Mouse (Mus musculus) intestine, embryonic 16.5 days (tissue): ENCODE data around the gene Rora. TPM values are rescaled to one million over a fixed set of nuclear protein-coding genes. Genes with fewer than 3 reads are reported as not detected.

Source experiments
- ATAC-seq: fragments of 200-750 bp; cut with Nextera tagmentation; 2 replicates; pipeline ENCODE4 v1.8.0; 2017; ENCODE audit warnings: moderate TSS enrichment, moderate library complexity
- H3K27ac ChIP-seq: fragments of 300-500 bp; sonication (generic); 2 replicates; pipeline ENCODE4 v1.5.1; 2014; ENCODE audit warnings: mild to moderate bottlenecking, low read length
- H3K27me3 ChIP-seq: fragments of 300-500 bp; sonication (generic); replicated peaks from 2 replicates; pipeline ENCODE4 v1.6.1; 2014; ENCODE audit warnings: low read length, control low read depth, mixed read lengths; ENCODE audit not compliant: control insufficient read depth, insufficient read depth
- H3K36me3 ChIP-seq: fragments of 300-500 bp; sonication (generic); 2 replicates; pipeline ENCODE4 v1.6.1; 2014; ENCODE audit warnings: low read length, control low read depth; ENCODE audit not compliant: control insufficient read depth, insufficient read depth
- H3K4me1 ChIP-seq: fragments of 300-500 bp; sonication (generic); 2 replicates; pipeline ENCODE4 v1.6.1; 2014; ENCODE audit warnings: low read length, control low read depth, mixed read lengths; ENCODE audit not compliant: control insufficient read depth, insufficient read depth
- H3K4me2 ChIP-seq: fragments of 300-500 bp; sonication (generic); 2 replicates; pipeline ENCODE4 v1.6.1; 2014; ENCODE audit warnings: low read depth, low read length, control low read depth
- H3K4me3 ChIP-seq: fragments of 300-500 bp; sonication (generic); 2 replicates; pipeline ENCODE4 v1.5.1; 2014; ENCODE audit warnings: mild to moderate bottlenecking, low read length
- H3K9ac ChIP-seq: fragments of 300-500 bp; sonication (generic); 2 replicates; pipeline ENCODE4 v1.6.1; 2014; ENCODE audit warnings: low read depth, low read length
- H3K9me3 ChIP-seq: fragments of 300-500 bp; sonication (generic); 2 replicates; pipeline ENCODE4 v1.6.1; 2016; ENCODE audit warnings: low read length, control low read depth; ENCODE audit not compliant: control insufficient read depth
- WGBS: fragments of 180-500 bp; shearing (Covaris S2); extraction: QIAGEN DNeasy Blood & Tissue Kit; methylation state at CpG from one replicate; pipeline ENCODE4 v1.1.7; 2014; 5-methylcytosine and 5-hydroxymethylcytosine counted together
- polyA plus RNA-seq: library from polyadenylated mRNA; unstranded; fragments of >200 nt; fragmentation: Nextera tagmentation; extraction: Ambion mirVana; gene quantifications from 2 replicates; pipeline ENCODE4 v1.2.1, GENCODE M21; 2015

Rora gene
- polyA plus RNA-seq, 1 experiment from 2014 or later: 4.5 TPM

DNA sequence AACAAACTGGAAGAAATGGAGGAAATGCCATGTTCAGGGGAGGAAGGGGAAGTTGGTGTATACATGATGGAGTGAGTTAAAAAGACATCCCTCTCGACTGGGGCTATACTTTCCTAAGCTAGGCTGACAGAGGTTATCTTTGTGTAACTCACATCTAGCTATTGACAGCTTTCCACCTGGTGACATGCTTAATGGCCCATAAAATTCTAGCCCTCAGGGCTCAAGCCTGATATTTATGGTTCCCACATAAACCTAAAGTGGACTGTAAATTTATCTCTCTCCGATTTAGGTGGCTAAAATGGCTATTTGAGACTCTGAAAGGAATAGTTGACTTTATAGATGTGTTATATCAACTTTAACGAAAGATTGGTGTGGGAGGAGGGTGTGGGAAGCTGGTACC lies 571.3 kb downstream of the Rora start:
- Histone ChIP-seq H3K27me3 (no peaks in the 10 kb centered on the region), H3K36me3 (no peaks in the 10 kb centered on the region), H3K27ac (no peak overlapping the region), H3K4me2 (no peak overlapping the region), H3K9me3 (no peaks in the 10 kb centered on the region), H3K4me1 (no peaks in the 10 kb centered on the region), H3K9ac (no peak overlapping the region), H3K4me3 (no peak overlapping the region)
- WGBS: 42% methylated on average over 3 of the region's 3 CpGs
- ATAC-seq: no peak

DNA sequence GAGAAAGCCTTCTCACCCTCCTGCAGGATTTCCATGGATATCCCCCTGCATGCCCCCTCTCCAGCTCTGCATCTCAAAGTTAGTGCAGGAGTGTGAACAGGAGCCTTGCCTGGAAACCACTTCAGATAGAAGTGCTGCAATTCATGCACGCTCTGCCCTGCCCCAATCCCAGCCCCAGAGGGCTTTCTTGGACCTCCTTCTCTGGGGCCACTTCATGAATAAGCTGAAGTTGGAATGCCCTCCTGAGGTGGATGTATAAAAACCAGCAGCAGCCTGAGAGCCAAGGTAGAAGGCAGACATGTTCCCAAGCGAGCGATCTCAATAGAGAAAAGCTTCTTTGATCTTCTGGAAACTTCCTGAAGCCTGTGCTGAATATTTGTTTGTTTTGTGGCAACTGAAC lies 572.8 kb downstream of the Rora start:
- Histone ChIP-seq H3K27ac (no peak overlapping the region), H3K27me3 (no peaks in the 10 kb centered on the region), H3K9me3 (no peaks in the 10 kb centered on the region), H3K4me3 (no peak overlapping the region), H3K4me1 (no peaks in the 10 kb centered on the region), H3K4me2 (no peak overlapping the region), H3K9ac (no peak overlapping the region), H3K36me3 (no peaks in the 10 kb centered on the region)
- ATAC-seq: no peak
- 57% methylated on average over 3 of the region's 3 CpGs for WGBS

DNA sequence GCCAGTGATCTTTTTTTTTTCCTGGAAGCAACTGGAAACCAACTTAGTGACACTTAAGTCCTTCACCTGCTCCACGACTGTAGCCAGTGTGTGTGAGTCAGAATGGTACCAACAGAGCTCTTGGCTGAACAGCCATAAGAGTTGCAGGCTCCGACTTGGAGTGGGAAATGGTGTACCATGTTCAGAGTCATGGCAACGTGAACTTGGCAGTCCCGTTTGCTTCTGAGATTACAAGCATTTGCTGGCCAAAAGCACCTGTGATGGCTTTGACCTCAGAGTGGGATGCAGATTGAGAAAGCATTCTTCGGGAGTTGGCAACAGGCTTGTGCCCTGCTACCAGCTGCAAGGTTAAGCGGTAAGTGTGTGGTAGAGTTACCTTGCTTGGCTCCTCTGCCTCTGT lies 574.2 kb downstream of the Rora start:
- Histone ChIP-seq H3K4me3 (no peak overlapping the region), H3K27me3 (no peaks in the 10 kb centered on the region), H3K9ac (no peak overlapping the region), H3K4me2 (no peak overlapping the region), H3K36me3 (no peaks in the 10 kb centered on the region), H3K4me1 (no peaks in the 10 kb centered on the region), H3K27ac (no peak overlapping the region), H3K9me3 (no peaks in the 10 kb centered on the region)
- ATAC-seq: no peak
- WGBS: 79% methylated on average over 6 of the region's 6 CpGs

DNA sequence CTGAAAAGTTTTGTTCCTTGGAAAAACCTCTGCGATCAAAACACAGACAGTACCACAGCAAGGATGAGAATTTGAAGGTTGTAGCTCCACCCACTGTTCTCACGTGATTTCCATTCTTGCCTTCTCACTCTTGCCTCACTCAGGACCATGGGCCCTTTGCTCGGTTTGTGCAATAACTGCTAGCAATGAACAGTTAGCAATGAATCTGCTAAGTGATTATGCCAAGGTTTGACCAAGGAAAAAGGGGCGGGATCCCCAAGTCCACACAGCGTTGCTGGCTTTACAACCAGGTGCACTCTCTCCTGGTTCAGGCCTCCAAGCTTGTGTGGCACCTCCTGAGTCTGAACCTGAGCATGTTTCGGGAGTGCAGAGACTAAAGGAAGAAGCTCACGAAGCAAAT lies 576.3 kb downstream of the Rora start:
- no peak overlapping the region for H3K27ac ChIP-seq
- WGBS: 80% methylated on average over 7 of the region's 7 CpGs
- H3K9ac ChIP-seq: no peak overlapping the region
- no peaks in the 10 kb centered on the region for H3K9me3 ChIP-seq
- no peaks in the 10 kb centered on the region for H3K27me3 ChIP-seq
- no peak overlapping the region for H3K4me2 ChIP-seq
- ATAC-seq: no peak
- H3K36me3 ChIP-seq: no peaks in the 10 kb centered on the region
- no peak overlapping the region for H3K4me3 ChIP-seq
- no peaks in the 10 kb centered on the region for H3K4me1 ChIP-seq

DNA sequence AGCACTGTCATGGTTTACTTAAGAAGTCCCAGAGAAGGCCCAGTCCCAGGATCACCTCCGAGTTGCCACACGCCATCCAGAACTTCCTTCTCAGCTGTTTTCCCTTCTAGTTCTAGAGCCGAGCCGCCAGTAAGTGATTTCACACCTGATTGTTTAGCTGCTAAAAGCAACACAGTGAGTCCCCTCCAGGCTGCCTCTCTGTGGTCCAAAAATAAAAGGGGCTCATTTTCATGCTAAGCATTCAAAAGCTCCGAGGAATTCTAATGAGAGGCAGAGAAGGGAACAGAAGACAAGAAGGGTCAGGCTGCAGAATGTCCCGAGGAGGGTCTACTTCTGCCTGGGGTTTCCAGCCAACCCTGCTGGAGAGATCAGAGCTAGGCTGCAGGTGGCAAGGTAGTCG lies 580.9 kb downstream of the Rora start:
- Histone ChIP-seq H3K27ac (no peak overlapping the region), H3K4me2 (no peak overlapping the region), H3K4me1 (no peaks in the 10 kb centered on the region), H3K9ac (no peak overlapping the region), H3K36me3 (no peaks in the 10 kb centered on the region), H3K27me3 (no peaks in the 10 kb centered on the region), H3K9me3 (no peaks in the 10 kb centered on the region), H3K4me3 (no peak overlapping the region)
- ATAC-seq: no peak
- WGBS: 47% methylated on average over 7 of the region's 7 CpGs

DNA sequence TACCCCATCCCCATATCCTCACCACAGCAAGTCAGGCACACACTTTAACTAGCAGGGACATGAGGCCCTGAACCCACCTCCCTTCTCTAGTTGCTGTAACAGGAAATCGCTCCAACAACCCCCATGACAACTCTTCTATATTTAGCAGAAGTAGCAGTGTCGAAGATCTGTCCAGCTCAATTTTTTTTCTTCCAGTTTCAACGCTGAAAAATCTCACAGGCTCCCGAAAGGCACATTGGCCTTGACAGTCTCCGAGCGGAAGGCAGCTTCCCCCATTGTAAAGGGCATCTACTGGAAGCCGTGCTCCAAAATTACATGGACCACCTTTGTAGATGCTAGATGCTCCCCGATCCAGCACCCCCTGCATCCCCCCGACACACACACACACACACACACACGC lies 583.7 kb downstream of the Rora start:
- Histone ChIP-seq H3K27ac (no peak overlapping the region), H3K27me3 (no peaks in the 10 kb centered on the region), H3K9me3 (0 out of 2 replicates have a peak, but pooled peaks cover 3% of the 10 kb centered on the region), H3K4me3 (no peak overlapping the region), H3K4me1 (no peaks in the 10 kb centered on the region), H3K4me2 (no peak overlapping the region), H3K36me3 (no peaks in the 10 kb centered on the region), H3K9ac (no peak overlapping the region)
- no peak for ATAC-seq
- 64% methylated on average over 10 of the region's 10 CpGs for WGBS

DNA sequence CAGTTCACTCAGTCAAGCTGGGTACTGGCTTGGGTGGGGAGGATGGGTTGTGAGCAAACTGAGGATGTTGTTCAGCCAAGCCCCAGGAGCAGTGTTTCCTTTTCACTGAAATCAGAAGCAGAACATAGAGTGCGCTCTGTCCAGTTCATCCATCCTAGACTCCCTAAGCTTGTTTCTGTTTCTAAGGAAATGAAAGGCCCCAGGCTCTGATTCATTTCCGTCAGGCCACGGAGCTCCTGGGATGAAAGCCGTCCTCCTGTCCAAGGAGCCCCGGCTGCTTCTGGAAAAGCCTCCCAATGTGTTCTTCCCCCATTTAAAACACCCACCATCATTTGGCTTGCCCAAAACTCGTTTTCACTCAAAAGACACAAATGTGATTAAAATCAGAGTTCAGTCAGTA lies 589.0 kb downstream of the Rora start:
- H3K27me3 ChIP-seq: no peaks in the 10 kb centered on the region
- no peaks in the 10 kb centered on the region for H3K4me1 ChIP-seq
- 65% methylated on average over 6 of the region's 6 CpGs for whole genome bisulfite sequencing
- H3K4me3 ChIP-seq: no peak overlapping the region
- no peaks in the 10 kb centered on the region for H3K36me3 ChIP-seq
- H3K27ac ChIP-seq: no peak overlapping the region
- H3K9ac ChIP-seq: no peak overlapping the region
- no peak for ATAC-seq
- 0 out of 2 replicates have a peak, but pooled peaks cover 3% of the 10 kb centered on the region for H3K9me3 ChIP-seq
- H3K4me2 ChIP-seq: no peak overlapping the region

DNA sequence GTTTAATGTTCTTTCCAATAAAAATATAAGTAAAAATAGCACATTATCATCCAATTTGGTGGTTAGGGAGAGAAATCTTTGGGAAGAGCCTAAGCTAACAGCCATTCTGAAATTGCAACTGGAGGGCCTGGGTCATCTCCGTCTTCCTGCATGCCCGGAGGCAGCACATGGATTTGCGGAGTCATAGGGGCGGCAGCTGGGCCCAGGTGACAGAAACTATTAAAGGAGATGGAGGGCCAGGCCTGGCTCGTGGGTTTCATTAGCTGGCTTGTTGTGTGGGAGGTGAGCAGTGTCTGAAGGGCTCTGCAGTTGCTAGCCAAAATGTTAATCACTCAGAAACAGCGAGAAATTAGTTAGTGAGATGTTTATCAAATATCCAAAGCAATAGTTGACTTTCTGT lies 590.0 kb downstream of the Rora start:
- no peaks in the 10 kb centered on the region for H3K4me1 ChIP-seq
- H3K4me3 ChIP-seq: no peak overlapping the region
- no peaks in the 10 kb centered on the region for H3K36me3 ChIP-seq
- no peak for ATAC-seq
- no peaks in the 10 kb centered on the region for H3K27me3 ChIP-seq
- 0 out of 2 replicates have a peak, but pooled peaks cover 3% of the 10 kb centered on the region for H3K9me3 ChIP-seq
- H3K27ac ChIP-seq: no peak overlapping the region
- no peak overlapping the region for H3K4me2 ChIP-seq
- no peak overlapping the region for H3K9ac ChIP-seq
- WGBS: 39% methylated on average over 6 of the region's 6 CpGs

DNA sequence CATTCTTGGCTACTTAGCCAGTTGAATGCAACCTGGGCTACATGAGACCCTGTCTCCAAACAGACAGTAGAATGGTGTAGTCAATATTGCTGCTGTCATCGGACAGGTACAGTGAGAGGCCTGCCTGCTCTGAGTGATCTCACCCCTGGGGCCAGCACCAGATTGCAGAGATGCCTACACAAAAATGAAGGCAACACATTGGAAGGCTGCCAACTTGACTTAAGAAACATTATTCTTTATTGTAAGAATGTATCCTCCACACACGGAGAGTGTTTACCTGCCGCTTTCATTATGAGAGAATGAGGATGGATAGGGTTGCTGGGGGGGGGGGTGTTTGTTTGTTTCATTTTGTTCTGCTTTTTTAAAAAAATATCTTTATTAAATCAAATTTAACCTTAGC lies 592.6 kb downstream of the Rora start:
- Histone ChIP-seq H3K27ac (no peak overlapping the region), H3K36me3 (no peaks in the 10 kb centered on the region), H3K4me1 (no peaks in the 10 kb centered on the region), H3K4me3 (no peak overlapping the region), H3K9me3 (no peaks in the 10 kb centered on the region), H3K4me2 (no peak overlapping the region), H3K27me3 (no peaks in the 10 kb centered on the region), H3K9ac (no peak overlapping the region)
- ATAC-seq: no peak
- 67% methylated on average over 3 of the region's 3 CpGs for WGBS

DNA sequence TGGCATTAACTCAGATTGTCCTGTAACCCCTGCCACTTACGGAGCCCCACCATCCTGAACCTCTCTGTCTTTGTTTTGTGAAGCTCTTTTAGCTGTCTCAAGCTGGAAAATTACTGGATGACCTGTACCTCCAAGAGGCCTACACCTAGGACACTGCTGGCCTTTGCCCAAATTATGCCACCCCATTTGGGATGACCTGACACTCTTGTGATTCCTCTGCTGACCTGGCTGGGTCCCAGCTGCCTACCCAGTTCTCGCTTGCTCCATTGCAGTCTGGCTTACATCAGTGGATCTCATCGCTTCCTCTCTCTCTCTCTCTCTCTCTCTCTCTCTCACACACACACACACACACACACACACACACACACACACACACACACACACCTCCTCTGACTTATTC lies 596.0 kb downstream of the Rora start:
- H3K27ac ChIP-seq: no peak overlapping the region
- no peaks in the 10 kb centered on the region for H3K9me3 ChIP-seq
- H3K27me3 ChIP-seq: no peaks in the 10 kb centered on the region
- no peak for ATAC-seq
- H3K4me3 ChIP-seq: no peak overlapping the region
- WGBS: 88% methylated on average over 3 of the region's 3 CpGs
- H3K36me3 ChIP-seq: no peaks in the 10 kb centered on the region
- no peaks in the 10 kb centered on the region for H3K4me1 ChIP-seq
- no peak overlapping the region for H3K4me2 ChIP-seq
- H3K9ac ChIP-seq: no peak overlapping the region
